Mouse (Mus musculus) forebrain, embryonic 10.5 days (tissue): ENCODE data around the gene Epsti1. TPM values are rescaled to one million over a fixed set of nuclear protein-coding genes. Genes with fewer than 3 reads are reported as not detected.

Experiments
- DNase-seq: peaks from one replicate; pipeline ENCODE4 v3.0.0-alpha.2; 2017; ENCODE audit warnings: low spot score; ENCODE audit errors: extremely low spot score
- H3K27ac ChIP-seq: fragments of 300-500 bp; sonication (generic); 2 replicates; pipeline ENCODE4 v1.5.1; 2016; ENCODE audit warnings: mild to moderate bottlenecking
- H3K27me3 ChIP-seq: fragments of 300-500 bp; sonication (generic); 2 replicates; pipeline ENCODE4 v1.6.1; 2016; ENCODE audit warnings: mild to moderate bottlenecking; ENCODE audit not compliant: poor library complexity, severe bottlenecking
- H3K36me3 ChIP-seq: fragments of 300-500 bp; sonication (generic); replicated peaks from 2 replicates; pipeline ENCODE4 v1.6.1; 2016; ENCODE audit warnings: mild to moderate bottlenecking, moderate library complexity
- H3K4me1 ChIP-seq: fragments of 300-500 bp; sonication (generic); 2 replicates; pipeline ENCODE4 v1.6.1; 2016
- H3K4me3 ChIP-seq: fragments of 300-500 bp; sonication (generic); 2 replicates; pipeline ENCODE4 v1.5.1; 2016; ENCODE audit warnings: mild to moderate bottlenecking, moderate library complexity
- H3K9me3 ChIP-seq: fragments of 300-500 bp; sonication (generic); 2 replicates; pipeline ENCODE4 v1.6.1; 2016; ENCODE audit warnings: mild to moderate bottlenecking, moderate library complexity
- WGBS: fragments of 180-500 bp; shearing (Covaris S2); methylation state at CpG from one replicate; pipeline ENCODE4 v1.1.7; 2016; 5-methylcytosine and 5-hydroxymethylcytosine counted together
- polyA plus RNA-seq: library from polyadenylated mRNA; unstranded; fragments of >200 nt; fragmentation: Nextera tagmentation; extraction: Ambion mirVana; gene quantifications from 2 replicates; pipeline ENCODE4 v1.2.1, GENCODE M21; 2016

The Epsti1 gene
- polyA plus RNA-seq, 1 experiment from 2014 or later, result not detected

- 82% methylated on average over 6 of the region's 6 CpGs for WGBS
Observed at GRCm38 (mm10) chr14:77882669-77883068, 21.4 kb upstream of the Epsti1 start.

GRCm38 (mm10) chr14:77886376-77886775, 17.7 kb upstream of the Epsti1 start:
- Histone ChIP-seq H3K4me3 (no peak overlapping the region), H3K4me1 (0 out of 2 replicates have a peak, but pooled peaks cover 3% of the 10 kb centered on the region), H3K27ac (no peak overlapping the region), H3K27me3 (no peaks in the 10 kb centered on the region), H3K36me3 (no peaks in the 10 kb centered on the region), H3K9me3 (0 out of 2 replicates have a peak, but pooled peaks cover 3% of the 10 kb centered on the region)
- 89% methylated on average over 3 of the region's 3 CpGs for WGBS
- DNase-seq, result no peak

More at GRCm38 (mm10) chr14:77882669-77883068, 21.4 kb upstream of the Epsti1 start:
- no peak overlapping the region for H3K4me3 ChIP-seq
- H3K27me3 ChIP-seq, result no peaks in the 10 kb centered on the region
- no peaks in the 10 kb centered on the region for H3K36me3 ChIP-seq
- H3K4me1 ChIP-seq, result 0 out of 2 replicates have a peak, but pooled peaks cover 3% of the 10 kb centered on the region
- DNase-seq, result no peak
- no peak overlapping the region for H3K27ac ChIP-seq
- no peaks in the 10 kb centered on the region for H3K9me3 ChIP-seq

GRCm38 (mm10) chr14:77886941-77887340, 17.1 kb upstream of the Epsti1 start:
- Histone ChIP-seq H3K4me1 (0 out of 2 replicates have a peak, but pooled peaks cover 3% of the 10 kb centered on the region), H3K27ac (no peak overlapping the region), H3K4me3 (no peak overlapping the region), H3K27me3 (no peaks in the 10 kb centered on the region), H3K36me3 (no peaks in the 10 kb centered on the region), H3K9me3 (0 out of 2 replicates have a peak, but pooled peaks cover 3% of the 10 kb centered on the region)
- no peak for DNase-seq
- WGBS, result 90% methylated on average over 4 of the region's 4 CpGs

GRCm38 (mm10) chr14:77889911-77890310, 14.1 kb upstream of the Epsti1 start:
- 86% methylated on average over 7 of the region's 7 CpGs for WGBS
- DNase-seq, result no peak
- Histone ChIP-seq H3K27me3 (no peaks in the 10 kb centered on the region), H3K27ac (no peak overlapping the region), H3K9me3 (peaks cover 3% of the 10 kb centered on the region; the same call in 1 of the 2 replicates), H3K4me3 (no peak overlapping the region), H3K36me3 (no peaks in the 10 kb centered on the region), H3K4me1 (no peaks in the 10 kb centered on the region)

GRCm38 (mm10) chr14:77895951-77896350, 8.1 kb upstream of the Epsti1 start:
- 93% methylated on average over 3 of the region's 3 CpGs for WGBS
- Histone ChIP-seq H3K4me1 (no peaks in the 10 kb centered on the region), H3K27ac (no peak overlapping the region), H3K4me3 (no peak overlapping the region), H3K36me3 (no peaks in the 10 kb centered on the region), H3K27me3 (no peaks in the 10 kb centered on the region), H3K9me3 (no peaks in the 10 kb centered on the region; the same call in 1 of the 2 replicates)
- no peak for DNase-seq

- no peak for DNase-seq
- Histone ChIP-seq H3K27ac (no peak overlapping the region), H3K4me3 (no peak overlapping the region), H3K9me3 (no peaks in the 10 kb centered on the region), H3K27me3 (no peaks in the 10 kb centered on the region), H3K4me1 (0 out of 2 replicates have a peak, but pooled peaks cover 5% of the 10 kb centered on the region), H3K36me3 (no peaks in the 10 kb centered on the region)
- 92% methylated on average over 3 of the region's 3 CpGs for WGBS
Observed at GRCm38 (mm10) chr14:77902541-77902940, 1.5 kb upstream of the Epsti1 start.

- H3K36me3 ChIP-seq, result no peaks in the 10 kb centered on the region
- no peak for DNase-seq
- 0 out of 2 replicates have a peak, but pooled peaks cover 5% of the 10 kb centered on the region for H3K4me1 ChIP-seq
- H3K4me3 ChIP-seq, result no peak overlapping the region
- H3K27ac ChIP-seq, result no peak overlapping the region
- no peaks in the 10 kb centered on the region for H3K27me3 ChIP-seq
- 83% methylated on average over 5 of the region's 5 CpGs for WGBS
- H3K9me3 ChIP-seq, result no peaks in the 10 kb centered on the region
Observed at GRCm38 (mm10) chr14:77905466-77905865, 1.4 kb downstream of the Epsti1 start.

- Histone ChIP-seq H3K4me3 (no peak overlapping the region), H3K27ac (no peak overlapping the region), H3K9me3 (no peaks in the 10 kb centered on the region), H3K4me1 (0 out of 2 replicates have a peak, but pooled peaks cover 5% of the 10 kb centered on the region), H3K27me3 (no peaks in the 10 kb centered on the region), H3K36me3 (no peaks in the 10 kb centered on the region)
- DNase-seq, result no peak
- 87% methylated on average over 5 of the region's 5 CpGs for WGBS
Observed at GRCm38 (mm10) chr14:77906586-77906985, 2.5 kb downstream of the Epsti1 start.

GRCm38 (mm10) chr14:77915776-77916175, 11.7 kb downstream of the Epsti1 start:
- Histone ChIP-seq H3K27ac (no peak overlapping the region), H3K27me3 (no peaks in the 10 kb centered on the region), H3K4me1 (peaks cover 15% of the 10 kb centered on the region), H3K4me3 (no peak overlapping the region), H3K9me3 (no peaks in the 10 kb centered on the region), H3K36me3 (no peaks in the 10 kb centered on the region)
- no peak for DNase-seq
- 51% methylated on average over 5 of the region's 5 CpGs for WGBS

GRCm38 (mm10) chr14:77921641-77922040, 17.6 kb downstream of the Epsti1 start:
- Histone ChIP-seq H3K4me1 (no peaks in the 10 kb centered on the region), H3K36me3 (no peaks in the 10 kb centered on the region), H3K9me3 (no peaks in the 10 kb centered on the region), H3K4me3 (no peak overlapping the region), H3K27ac (no peak overlapping the region), H3K27me3 (no peaks in the 10 kb centered on the region)
- DNase-seq, result no peak
- WGBS, result 91% methylated on average over 8 of the region's 8 CpGs

GRCm38 (mm10) chr14:77923076-77923865, 19.2 kb downstream of the Epsti1 start:
- no peaks in the 10 kb centered on the region for H3K4me1 ChIP-seq
- H3K9me3 ChIP-seq, result no peaks in the 10 kb centered on the region
- no peak for DNase-seq
- WGBS, result 91% methylated on average over 6 of the region's 6 CpGs
- no peaks in the 10 kb centered on the region for H3K27me3 ChIP-seq
- H3K4me3 ChIP-seq, result no peak overlapping the region
- H3K36me3 ChIP-seq, result no peaks in the 10 kb centered on the region
- H3K27ac ChIP-seq, result no peak overlapping the region

- DNase-seq, result no peak
- Histone ChIP-seq H3K9me3 (no peaks in the 10 kb centered on the region), H3K4me3 (no peak overlapping the region), H3K27me3 (no peaks in the 10 kb centered on the region), H3K4me1 (no peaks in the 10 kb centered on the region), H3K27ac (no peak overlapping the region), H3K36me3 (no peaks in the 10 kb centered on the region)
- 89% methylated on average over 10 of the region's 10 CpGs for WGBS
Observed at GRCm38 (mm10) chr14:77925414-77925813, 21.4 kb downstream of the Epsti1 start.

GRCm38 (mm10) chr14:77926718-77927117, 22.7 kb downstream of the Epsti1 start:
- H3K4me1 ChIP-seq, result no peaks in the 10 kb centered on the region
- no peak overlapping the region for H3K27ac ChIP-seq
- no peak overlapping the region for H3K4me3 ChIP-seq
- no peaks in the 10 kb centered on the region for H3K27me3 ChIP-seq
- no peaks in the 10 kb centered on the region for H3K36me3 ChIP-seq
- no peak for DNase-seq
- 46% methylated on average over 3 of the region's 3 CpGs for WGBS
- no peaks in the 10 kb centered on the region for H3K9me3 ChIP-seq
